Mouse (Mus musculus): Measurements from ENCODE around the gene Hnrnph1. TPM values are rescaled to one million over a fixed set of nuclear protein-coding genes. Genes with fewer than 3 reads are reported as not detected.
"Not testable (repeated sequence)": the region's sequence is repeated elsewhere in the genome, so short reads cannot be mapped to it uniquely, and the experiment has no call there.

Gene Hnrnph1
- polyA plus RNA-seq, 1 experiment from 2014 or later = 636 TPM

DNA sequence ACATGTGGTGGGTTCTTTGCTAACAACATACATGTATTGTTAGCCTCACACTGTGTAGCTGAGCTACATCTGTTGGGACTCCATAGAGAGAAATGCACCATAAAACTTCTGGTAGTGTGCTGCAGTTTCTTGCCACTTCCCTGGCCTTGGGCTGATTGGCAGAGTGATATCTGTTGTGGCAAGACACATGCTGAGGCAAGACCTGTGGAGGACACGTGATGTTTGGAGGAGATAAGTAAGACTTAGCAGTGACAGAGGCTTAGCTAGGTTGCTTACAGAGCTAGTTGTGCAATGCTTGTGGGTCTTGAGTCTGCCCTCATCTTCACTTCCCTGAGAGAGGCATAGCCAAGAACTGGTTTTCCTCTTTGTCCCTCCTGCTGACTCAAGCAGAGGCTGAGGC is 21.4 kb upstream of the Hnrnph1 start:
- Histone ChIP-seq H3K27ac (no peak overlapping the region), H3K4me1 (replicated peaks) (0 out of 2 replicates have a peak, but pooled peaks cover 3% of the 10 kb centered on the region), H3K9me3 (no peaks in the 10 kb centered on the region), H3K4me3 (replicated peaks) (no peak overlapping the region), H3K36me3 (no peaks in the 10 kb centered on the region), H3K27me3 (peaks cover 23% of the 10 kb centered on the region), H3K4me2 (no peak overlapping the region), H3K9ac (replicated peaks) (no peak overlapping the region)
- no peak for ATAC-seq (ENCODE audit: insufficient number of reproducible peaks, insufficient read depth, low FRiP score, low TSS enrichment, low read depth)
- WGBS = 60% methylated on average over 1 of the region's 1 CpGs

DNA sequence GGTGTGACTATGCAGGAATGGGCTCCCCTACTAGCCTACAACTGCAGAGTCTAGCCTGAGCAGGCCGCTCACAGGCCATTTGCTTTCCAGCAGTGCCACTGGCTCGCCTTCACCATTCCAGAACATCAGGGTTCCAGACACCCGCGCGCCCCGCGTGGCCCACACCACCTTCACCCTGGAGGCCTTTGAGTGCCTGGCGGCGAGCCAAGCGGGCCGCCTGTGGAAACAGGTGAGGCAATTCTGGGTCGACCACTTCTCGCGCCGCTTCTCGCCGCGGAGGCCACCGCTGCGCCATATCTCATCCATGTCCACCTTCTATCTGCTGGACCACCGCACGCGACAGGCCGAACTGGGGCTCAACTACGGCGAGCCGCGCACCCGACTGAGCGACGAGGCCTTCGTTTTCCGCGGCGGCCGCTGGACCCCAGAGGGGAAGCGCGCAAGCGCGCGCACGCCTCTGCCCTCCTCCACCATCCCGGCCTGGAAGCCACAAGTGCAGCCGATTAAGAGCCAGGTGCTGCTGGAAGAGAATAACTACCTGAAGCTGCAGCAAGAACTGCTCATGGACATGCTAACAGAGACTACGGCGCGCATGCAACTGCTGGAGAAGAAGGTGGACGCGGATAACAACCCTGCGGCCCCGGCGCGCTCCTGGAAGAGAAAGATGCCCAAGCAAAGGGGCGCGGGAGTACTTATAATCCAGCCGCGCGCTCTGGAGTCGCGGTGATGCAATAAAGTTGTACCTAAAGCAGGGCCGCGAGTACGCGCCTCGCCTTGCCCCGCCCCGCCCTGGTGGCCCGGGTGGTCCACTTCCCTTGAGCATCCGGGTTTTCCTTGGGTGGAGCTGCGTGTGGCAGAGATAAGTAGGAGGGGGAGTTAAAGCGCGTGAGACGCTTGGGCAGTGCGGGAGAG is 17.6 kb upstream of the Hnrnph1 start:
- Histone ChIP-seq H3K27ac (peak overlapping the region; percentile 51; the same call in 1 of the 2 replicates), H3K36me3 (no peaks in the 10 kb centered on the region), H3K9ac (replicated peaks) (peak overlapping the region; percentile 71), H3K27me3 (peaks cover 26% of the 10 kb centered on the region), H3K9me3 (no peaks in the 10 kb centered on the region), H3K4me3 (replicated peaks) (peak overlapping the region; percentile 50), H3K4me1 (replicated peaks) (0 out of 2 replicates have a peak, but pooled peaks cover 3% of the 10 kb centered on the region), H3K4me2 (peak overlapping the region; percentile 90)
- peak; percentile 56; the same call in 1 of the 2 replicates for ATAC-seq (ENCODE audit: insufficient number of reproducible peaks, insufficient read depth, low FRiP score, low TSS enrichment, low read depth)
- WGBS = 2% methylated on average over 74 of the region's 74 CpGs

DNA sequence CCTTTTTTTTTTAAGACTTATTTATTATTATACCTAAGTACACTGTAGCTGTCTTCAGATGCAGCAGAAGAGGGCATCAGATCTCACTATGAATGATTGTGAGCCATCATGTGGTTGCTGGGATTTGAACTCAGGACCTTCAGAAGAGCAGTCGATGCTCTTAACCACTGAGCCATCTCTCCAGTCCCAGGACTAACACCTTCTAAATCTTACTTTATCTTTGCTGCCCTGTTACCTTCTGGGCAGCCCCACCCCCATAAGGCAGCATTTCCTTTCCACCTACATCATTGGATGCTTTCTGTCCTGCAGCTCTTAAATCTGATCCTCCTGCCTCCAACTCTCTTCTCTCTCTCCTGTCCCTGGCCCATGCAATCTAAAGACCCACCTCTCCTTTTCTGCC is 15.5 kb upstream of the Hnrnph1 start:
- not testable (repeated sequence) for H3K36me3 ChIP-seq; H3K9me3 ChIP-seq; H3K9ac ChIP-seq (replicated peaks); H3K27ac ChIP-seq; H3K4me2 ChIP-seq; H3K4me1 ChIP-seq (replicated peaks); H3K4me3 ChIP-seq (replicated peaks); ATAC-seq (ENCODE audit: insufficient number of reproducible peaks, insufficient read depth, low FRiP score, low TSS enrichment, low read depth)
- 64% methylated on average over 1 of the region's 1 CpGs for WGBS
- H3K27me3 ChIP-seq = peaks cover 26% of the 10 kb centered on the region

DNA sequence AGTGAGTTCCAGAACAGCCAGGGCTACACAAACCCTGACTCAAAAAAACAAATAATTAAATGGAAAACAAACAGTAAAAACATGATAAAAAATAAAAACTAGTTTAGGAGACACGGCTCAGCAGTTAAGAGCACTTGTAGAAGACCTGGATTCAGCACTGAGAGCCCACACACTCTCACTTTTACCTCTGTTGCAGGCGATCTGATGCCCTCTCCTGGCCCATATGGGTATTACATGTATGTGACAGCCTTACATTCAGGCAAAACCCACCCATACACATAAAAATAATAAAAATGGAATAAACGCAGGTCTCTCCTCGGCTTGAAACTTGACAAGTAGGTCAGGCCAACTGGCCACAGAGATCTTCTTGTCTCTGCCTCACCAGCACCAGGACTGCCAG is 12.2 kb upstream of the Hnrnph1 start:
- H3K4me1 ChIP-seq (replicated peaks) = no peaks in the 10 kb centered on the region
- WGBS = 7% methylated on average over 4 of the region's 4 CpGs
- no peak overlapping the region for H3K27ac ChIP-seq
- H3K9me3 ChIP-seq = no peaks in the 10 kb centered on the region
- no peak for ATAC-seq (ENCODE audit: insufficient number of reproducible peaks, insufficient read depth, low FRiP score, low TSS enrichment, low read depth)
- no peak overlapping the region for H3K9ac ChIP-seq (replicated peaks)
- no peaks in the 10 kb centered on the region for H3K36me3 ChIP-seq
- H3K4me3 ChIP-seq (replicated peaks) = no peak overlapping the region
- no peak overlapping the region for H3K4me2 ChIP-seq
- peaks cover 6% of the 10 kb centered on the region for H3K27me3 ChIP-seq

DNA sequence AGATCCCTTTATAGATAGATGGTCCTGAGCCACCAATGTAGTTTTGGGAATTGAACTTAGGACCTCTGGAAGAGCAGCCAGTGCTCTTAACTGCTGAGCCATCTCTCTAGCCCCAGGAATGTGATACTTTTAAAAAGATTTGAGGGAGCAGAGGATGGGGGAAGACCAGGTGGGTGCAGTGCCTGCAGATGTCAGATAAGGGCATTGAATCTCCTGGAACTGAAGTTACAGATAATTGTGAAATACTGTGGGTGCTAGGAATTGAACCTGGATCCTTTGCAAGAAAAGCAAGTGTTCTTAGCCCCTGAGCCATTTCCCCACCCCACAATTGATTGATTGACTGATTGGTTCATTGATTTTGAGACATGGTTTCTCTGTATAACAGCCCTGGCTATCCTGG is 11.5 kb upstream of the Hnrnph1 start:
- Histone ChIP-seq H3K36me3 (no peaks in the 10 kb centered on the region), H3K27ac (no peak overlapping the region), H3K9ac (replicated peaks) (no peak overlapping the region), H3K9me3 (no peaks in the 10 kb centered on the region), H3K27me3 (peaks cover 3% of the 10 kb centered on the region), H3K4me3 (replicated peaks) (no peak overlapping the region), H3K4me1 (replicated peaks) (no peaks in the 10 kb centered on the region), H3K4me2 (no peak overlapping the region)
- no peak for ATAC-seq (ENCODE audit: insufficient number of reproducible peaks, insufficient read depth, low FRiP score, low TSS enrichment, low read depth)

DNA sequence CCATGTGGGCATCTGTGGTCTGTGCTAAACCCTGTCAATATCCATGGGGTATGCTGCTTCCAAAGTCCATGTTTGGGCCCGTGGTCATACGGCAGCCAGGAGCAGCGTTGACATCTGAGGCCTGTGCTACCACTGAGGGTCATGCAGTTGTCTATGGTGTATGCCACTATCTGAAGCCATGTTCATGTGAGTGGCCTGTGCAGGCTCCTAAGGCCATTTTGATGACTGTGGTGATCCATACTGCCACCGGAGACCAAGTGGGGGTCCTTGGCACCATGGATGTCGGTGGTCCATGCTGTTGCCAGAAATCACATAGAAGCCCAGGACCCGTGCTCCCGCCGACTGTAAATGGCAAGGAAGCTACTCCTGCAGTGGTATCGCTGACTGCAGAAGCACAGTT is 9.3 kb upstream of the Hnrnph1 start:
- no peak overlapping the region for H3K9ac ChIP-seq (replicated peaks)
- 90% methylated on average over 9 of the region's 9 CpGs for WGBS
- H3K36me3 ChIP-seq = no peaks in the 10 kb centered on the region
- no peak overlapping the region for H3K4me3 ChIP-seq (replicated peaks)
- no peak overlapping the region for H3K4me2 ChIP-seq
- ATAC-seq (ENCODE audit: insufficient number of reproducible peaks, insufficient read depth, low FRiP score, low TSS enrichment, low read depth) = no peak
- no peak overlapping the region for H3K27ac ChIP-seq
- H3K4me1 ChIP-seq (replicated peaks) = 0 out of 2 replicates have a peak, but pooled peaks cover 3% of the 10 kb centered on the region
- H3K9me3 ChIP-seq = no peaks in the 10 kb centered on the region
- no peaks in the 10 kb centered on the region for H3K27me3 ChIP-seq

DNA sequence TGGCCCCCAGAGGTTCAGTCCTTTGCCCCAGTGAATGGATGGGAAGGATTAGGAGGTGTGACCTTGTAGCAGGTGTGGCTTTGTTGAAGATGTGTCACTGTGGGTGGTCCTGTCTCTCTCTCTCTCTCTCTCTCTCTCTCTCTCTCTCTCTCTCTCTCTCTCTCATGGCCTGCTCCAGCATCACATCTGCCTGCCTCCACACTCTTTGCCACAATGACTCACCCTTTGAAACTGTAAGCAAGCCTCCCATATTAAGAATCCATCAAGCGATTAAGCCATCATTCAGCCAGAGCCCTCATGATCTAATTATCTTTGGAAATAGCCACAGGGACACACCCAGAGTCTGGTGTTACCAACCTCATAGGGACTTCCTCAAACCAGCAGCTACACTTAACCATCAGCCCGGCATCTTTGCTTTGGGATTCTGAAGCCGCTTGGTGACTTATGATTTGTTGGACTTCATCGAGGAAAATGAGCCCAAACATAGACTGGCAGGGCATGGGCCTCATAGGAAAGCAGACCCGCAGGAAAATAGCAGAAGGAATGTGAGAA is 7.4 kb upstream of the Hnrnph1 start:
- Histone ChIP-seq H3K27ac (no peak overlapping the region), H3K4me3 (replicated peaks) (no peak overlapping the region), H3K27me3 (no peaks in the 10 kb centered on the region), H3K36me3 (no peaks in the 10 kb centered on the region), H3K9me3 (no peaks in the 10 kb centered on the region), H3K4me2 (no peak overlapping the region), H3K9ac (replicated peaks) (no peak overlapping the region), H3K4me1 (replicated peaks) (0 out of 2 replicates have a peak, but pooled peaks cover 3% of the 10 kb centered on the region)
- WGBS = 87% methylated on average over 5 of the region's 5 CpGs
- ATAC-seq (ENCODE audit: insufficient number of reproducible peaks, insufficient read depth, low FRiP score, low TSS enrichment, low read depth) = no peak

DNA sequence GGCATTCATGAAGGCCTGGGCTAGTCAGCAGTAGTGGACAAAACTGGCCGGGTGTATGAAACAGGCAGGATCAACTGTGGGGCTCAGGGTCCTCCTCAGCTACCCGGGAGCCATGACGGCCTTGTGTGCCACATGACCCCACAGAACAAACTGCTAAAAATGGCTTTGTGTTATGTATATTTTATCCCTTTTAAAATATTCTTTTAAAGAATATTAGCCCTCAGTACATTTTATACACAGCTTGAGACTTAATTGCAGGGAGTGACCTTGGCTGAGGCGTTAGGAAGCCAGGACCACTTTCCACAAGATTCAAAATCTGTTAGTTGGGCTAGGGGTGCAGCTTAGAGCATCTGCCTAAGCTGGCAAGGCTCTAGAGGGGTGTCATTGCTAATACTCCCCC is 5.8 kb upstream of the Hnrnph1 start:
- H3K9ac ChIP-seq (replicated peaks) = no peak overlapping the region
- no peaks in the 10 kb centered on the region for H3K9me3 ChIP-seq
- ATAC-seq (ENCODE audit: insufficient number of reproducible peaks, insufficient read depth, low FRiP score, low TSS enrichment, low read depth) = no peak
- H3K27me3 ChIP-seq = no peaks in the 10 kb centered on the region
- H3K4me3 ChIP-seq (replicated peaks) = peak overlapping the region; percentile 38
- peak overlapping the region; percentile 17; the same call in 1 of the 2 replicates for H3K27ac ChIP-seq
- peaks cover 5% of the 10 kb centered on the region for H3K4me1 ChIP-seq (replicated peaks)
- 65% methylated on average over 4 of the region's 4 CpGs for WGBS
- H3K36me3 ChIP-seq = no peaks in the 10 kb centered on the region
- H3K4me2 ChIP-seq = peak overlapping the region; percentile 63

DNA sequence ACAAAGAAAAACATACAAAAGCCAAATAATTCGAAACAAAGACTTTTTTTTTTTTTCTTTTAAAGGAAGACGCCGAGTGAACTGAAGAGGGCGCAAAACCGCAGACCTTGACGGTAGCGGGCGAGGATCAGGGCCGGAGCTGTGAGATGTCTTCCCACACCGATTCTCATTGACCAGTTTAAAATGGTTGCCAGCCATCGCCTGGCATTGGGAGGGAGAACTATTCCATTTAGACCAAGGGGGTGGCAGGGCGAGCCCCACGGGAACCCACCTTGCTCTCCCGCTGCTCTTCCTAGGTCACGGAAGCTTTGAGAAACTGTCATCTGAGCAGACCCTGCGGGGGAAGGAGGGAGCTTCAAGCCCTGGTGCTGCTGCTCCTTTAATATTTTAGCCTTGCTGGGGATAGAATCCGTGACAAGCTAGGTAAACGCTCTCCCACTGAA is 5.4 kb upstream of the Hnrnph1 start:
- peak overlapping the region; percentile 67 for H3K9ac ChIP-seq (replicated peaks)
- peak overlapping the region; percentile 63 for H3K4me2 ChIP-seq
- H3K4me3 ChIP-seq (replicated peaks) = peak overlapping the region; percentile 38
- H3K9me3 ChIP-seq = no peaks in the 10 kb centered on the region
- H3K27me3 ChIP-seq = no peaks in the 10 kb centered on the region
- H3K36me3 ChIP-seq = no peaks in the 10 kb centered on the region
- peaks cover 10% of the 10 kb centered on the region for H3K4me1 ChIP-seq (replicated peaks)
- peak overlapping the region; percentile 56 for H3K27ac ChIP-seq
- 3% methylated on average over 18 of the region's 18 CpGs for WGBS
- no peak for ATAC-seq (ENCODE audit: insufficient number of reproducible peaks, insufficient read depth, low FRiP score, low TSS enrichment, low read depth)

DNA sequence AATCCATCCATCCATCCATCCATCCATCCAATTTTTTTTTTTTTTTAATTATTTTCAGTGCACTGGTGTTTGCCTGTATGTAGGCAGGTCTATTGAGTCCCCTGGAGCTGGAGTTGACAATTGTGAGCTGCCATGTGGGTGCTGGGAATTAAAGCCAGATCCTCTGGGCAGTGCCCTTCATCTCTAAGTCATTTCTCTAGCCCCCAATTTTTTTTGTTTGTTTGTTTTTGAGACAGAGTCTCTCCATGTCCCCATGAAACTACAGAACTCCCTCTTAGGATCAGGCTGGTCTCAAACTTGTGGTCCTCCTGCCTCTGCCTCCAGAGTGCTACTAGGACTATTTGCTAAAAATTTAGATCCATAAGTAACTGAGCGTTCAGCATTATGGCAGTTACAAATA is 4.9 kb upstream of the Hnrnph1 start:
- Histone ChIP-seq H3K4me3 (replicated peaks) (peak overlapping the region; percentile 38; the same call in 1 of the 2 replicates), H3K27me3 (no peaks in the 10 kb centered on the region), H3K36me3 (no peaks in the 10 kb centered on the region), H3K9ac (replicated peaks) (peak overlapping the region; percentile 67; the same call in 1 of the 2 replicates), H3K27ac (no peak overlapping the region; the same call in 1 of the 2 replicates), H3K4me1 (replicated peaks) (peaks cover 12% of the 10 kb centered on the region), H3K9me3 (no peaks in the 10 kb centered on the region), H3K4me2 (peak overlapping the region; percentile 63)
- no peak for ATAC-seq (ENCODE audit: insufficient number of reproducible peaks, insufficient read depth, low FRiP score, low TSS enrichment, low read depth)
- WGBS = 96% methylated on average over 1 of the region's 1 CpGs

DNA sequence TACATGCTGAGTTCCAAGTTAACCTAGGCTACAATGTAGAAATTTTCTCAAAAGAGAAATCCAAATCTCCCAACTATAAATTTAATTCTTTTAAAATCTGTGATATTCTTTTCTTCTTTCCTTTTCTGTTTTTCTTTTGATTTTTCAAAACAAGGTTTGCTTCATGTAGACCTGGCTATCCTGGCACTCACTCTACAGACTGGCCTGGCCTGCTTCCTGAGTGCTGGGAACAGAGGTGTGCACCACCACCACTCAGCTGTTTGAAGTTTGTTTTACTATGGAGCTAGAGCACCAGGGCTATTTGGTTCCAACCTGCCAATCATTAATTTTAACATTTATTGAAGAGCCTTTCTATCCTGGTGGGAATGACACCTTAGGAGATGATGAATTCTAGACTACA is 3.7 kb upstream of the Hnrnph1 start:
- Histone ChIP-seq H3K27me3 (no peaks in the 10 kb centered on the region), H3K4me1 (replicated peaks) (peaks cover 12% of the 10 kb centered on the region), H3K36me3 (no peaks in the 10 kb centered on the region), H3K4me2 (no peak overlapping the region), H3K27ac (no peak overlapping the region), H3K9me3 (no peaks in the 10 kb centered on the region), H3K9ac (replicated peaks) (no peak overlapping the region), H3K4me3 (replicated peaks) (no peak overlapping the region)
- no peak for ATAC-seq (ENCODE audit: insufficient number of reproducible peaks, insufficient read depth, low FRiP score, low TSS enrichment, low read depth)

Data from limb, embryonic 12.5 days (tissue).